Mouse (Mus musculus): ENCODE results near the gene Mgat2.
A peak's percentile ranks its signal among the peaks of the same experiment; 100 is the strongest.

Mgat2 gene

GRCm38 (mm10) chr12:69179371-69179770 is 4.6 kb upstream of the Mgat2 start:
- DNase-seq (ENCODE audit: low read depth): no peak

- DNase-seq (ENCODE audit: low read depth): no peak
Observed at GRCm38 (mm10) chr12:69181800-69182199, 2.2 kb upstream of the Mgat2 start.

DNA sequence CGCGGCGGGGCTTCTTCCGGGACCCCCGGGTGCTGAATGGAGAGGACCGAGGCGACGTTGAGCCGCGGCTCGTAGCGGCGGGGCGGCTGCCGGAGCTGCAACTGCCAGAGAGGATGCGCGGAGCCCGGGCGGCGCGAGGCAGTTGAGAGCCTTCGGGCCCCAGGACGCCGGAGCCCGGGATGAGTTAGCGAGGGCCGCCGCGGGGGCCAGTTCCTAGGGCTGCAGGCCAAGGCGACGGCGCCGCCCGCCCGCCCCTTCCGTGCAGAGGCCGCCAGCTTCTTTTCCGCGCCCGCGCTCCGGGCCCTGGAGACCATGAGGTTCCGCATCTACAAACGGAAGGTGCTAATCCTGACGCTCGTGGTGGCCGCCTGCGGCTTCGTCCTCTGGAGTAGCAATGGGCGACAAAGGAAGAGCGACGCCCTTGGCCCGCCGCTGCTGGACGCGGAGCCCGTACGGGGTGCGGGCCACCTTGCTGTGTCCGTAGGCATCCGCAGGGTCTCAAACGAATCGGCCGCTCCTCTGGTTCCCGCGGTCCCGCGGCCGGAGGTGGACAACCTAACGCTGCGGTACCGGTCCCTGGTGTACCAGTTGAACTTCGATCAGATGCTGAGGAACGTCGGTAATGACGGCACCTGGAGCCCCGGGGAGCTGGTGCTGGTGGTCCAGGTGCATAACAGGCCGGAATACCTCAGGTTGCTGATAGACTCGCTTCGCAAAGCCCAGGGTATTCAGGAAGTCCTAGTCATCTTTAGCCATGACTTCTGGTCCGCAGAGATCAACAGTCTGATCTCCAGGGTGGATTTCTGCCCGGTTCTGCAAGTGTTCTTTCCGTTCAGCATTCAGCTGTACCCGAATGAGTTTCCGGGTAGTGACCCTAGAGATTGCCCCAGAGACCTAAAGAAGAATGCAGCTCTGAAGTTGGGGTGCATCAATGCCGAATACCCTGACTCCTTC is 662 bp downstream of the Mgat2 start:
- no peak for DNase-seq (ENCODE audit: low read depth)

DNA sequence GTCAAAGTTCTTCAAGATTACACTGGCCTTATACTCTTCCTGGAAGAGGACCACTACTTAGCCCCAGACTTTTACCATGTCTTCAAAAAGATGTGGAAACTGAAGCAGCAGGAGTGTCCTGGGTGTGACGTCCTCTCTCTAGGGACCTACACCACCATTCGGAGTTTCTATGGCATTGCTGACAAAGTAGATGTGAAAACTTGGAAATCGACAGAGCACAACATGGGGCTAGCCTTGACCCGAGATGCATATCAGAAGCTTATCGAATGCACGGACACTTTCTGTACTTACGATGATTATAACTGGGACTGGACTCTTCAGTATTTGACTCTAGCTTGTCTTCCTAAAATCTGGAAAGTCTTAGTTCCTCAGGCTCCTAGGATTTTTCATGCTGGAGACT is 1.4 kb downstream of the Mgat2 start:
- no peak for DNase-seq (ENCODE audit: low read depth)

GRCm38 (mm10) chr12:69186811-69187471 is 3.0 kb downstream of the Mgat2 start:
- peak; percentile 49 for DNase-seq (ENCODE audit: low read depth)

DNA sequence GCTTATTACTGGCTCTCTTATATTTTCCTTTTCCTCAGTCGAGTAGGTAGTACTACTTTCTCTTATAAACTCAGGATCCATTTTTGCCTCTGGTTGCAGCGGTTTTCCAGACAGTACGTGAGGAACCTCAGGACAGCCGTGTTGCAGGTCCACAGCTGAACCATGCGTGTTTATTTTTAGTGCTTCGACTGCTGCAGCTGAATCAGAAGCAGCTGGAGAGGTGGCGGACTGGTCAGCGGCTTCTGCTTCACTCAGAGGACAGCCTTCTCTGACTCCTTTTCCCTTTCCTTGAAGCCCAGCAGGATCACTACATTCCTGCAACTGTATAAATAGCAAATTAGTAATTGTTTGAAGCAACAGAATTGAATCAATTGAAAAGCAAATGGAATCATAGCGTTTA is 6.1 kb downstream of the Mgat2 start:
- no peak for DNase-seq (ENCODE audit: low read depth)

GRCm38 (mm10) chr12:69190522-69190921 is 6.6 kb downstream of the Mgat2 start:
- DNase-seq (ENCODE audit: low read depth): peak; percentile 42

DNA sequence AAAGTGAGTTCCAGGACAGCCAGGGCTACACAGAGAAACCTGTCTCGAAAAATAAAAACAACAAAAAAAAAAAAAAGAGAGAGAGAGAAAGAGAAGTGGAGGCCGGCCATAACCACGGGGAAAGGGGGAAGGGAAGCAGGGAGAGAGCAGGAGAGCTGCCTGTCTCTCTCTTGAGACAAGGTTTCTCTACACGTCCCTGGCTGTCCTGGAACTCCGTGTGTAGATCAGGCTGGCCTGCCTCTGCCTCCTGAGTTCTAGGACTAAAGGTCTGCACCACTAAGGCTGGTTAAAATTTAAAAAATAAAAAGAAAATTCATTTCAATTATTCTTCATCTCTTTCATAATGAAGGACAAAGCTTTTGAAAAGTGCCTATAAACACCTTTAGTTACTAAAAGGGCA is 7.4 kb downstream of the Mgat2 start:
- no peak for DNase-seq (ENCODE audit: low read depth)

DNA sequence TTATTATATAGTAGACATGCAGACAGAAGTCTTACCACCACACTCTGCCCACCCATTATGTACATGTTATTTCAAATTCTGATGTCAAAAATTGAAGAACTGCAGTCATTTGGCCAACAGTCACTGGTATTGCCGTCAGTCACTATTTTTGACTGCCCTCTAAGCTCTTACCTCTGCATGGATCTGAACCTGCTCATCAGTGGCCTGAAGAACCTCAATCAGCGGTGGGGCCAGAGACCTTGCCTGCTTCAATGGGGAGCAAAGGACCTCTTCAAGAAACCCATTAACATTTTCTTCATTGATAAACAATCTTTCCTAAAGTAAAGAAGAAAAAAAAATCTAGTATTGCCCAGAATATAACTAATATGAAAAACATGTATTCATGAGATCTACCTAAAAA is 8.7 kb downstream of the Mgat2 start:
- DNase-seq (ENCODE audit: low read depth): no peak

DNA sequence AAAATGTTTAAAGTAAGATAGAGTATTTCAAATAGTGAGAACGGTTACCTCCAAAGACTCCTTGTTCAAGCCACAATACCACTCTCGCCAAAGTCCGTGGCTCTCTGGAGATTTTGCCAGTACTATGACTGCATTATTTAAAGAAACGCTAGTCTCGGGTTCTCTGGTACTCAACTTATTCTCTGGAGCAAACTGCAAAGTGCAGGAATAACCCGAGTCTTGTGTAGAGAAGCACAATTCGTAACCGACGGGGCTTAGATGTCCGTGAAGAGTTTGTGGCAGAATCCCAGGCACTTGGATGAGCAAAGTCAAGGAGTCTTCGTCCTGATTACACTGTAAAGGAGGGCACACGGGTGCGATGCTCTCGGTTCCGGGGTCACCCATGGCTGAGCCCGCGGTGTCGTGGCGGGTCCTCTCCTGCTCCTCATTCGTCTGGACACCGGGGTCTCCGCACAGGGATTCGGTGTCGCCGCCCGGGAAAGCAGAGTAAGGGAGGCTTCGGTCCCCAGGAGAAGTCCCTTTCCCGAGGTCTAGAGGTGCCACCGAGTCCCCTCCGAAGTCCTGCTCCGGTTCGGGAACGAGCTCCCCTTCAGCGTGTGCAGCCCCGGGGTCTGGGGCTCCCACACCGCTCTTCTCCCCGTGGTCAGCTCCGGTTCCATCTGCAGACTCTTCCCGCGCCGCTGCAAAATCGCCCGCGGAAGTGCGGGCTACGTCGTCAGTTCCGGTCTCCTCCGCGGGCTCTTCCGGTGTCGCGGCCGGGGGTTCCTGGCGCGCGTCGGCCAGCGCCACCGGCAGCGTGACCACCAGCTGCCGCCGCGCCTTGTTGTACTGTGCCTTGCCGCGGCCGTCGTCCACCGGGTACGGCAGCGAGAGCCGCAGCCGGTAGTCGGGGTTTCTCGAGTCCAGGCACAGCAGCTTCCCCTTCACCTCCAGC is 12.8 kb downstream of the Mgat2 start, which contains the start of gene Gm49383:
Gm49383 (minus strand) TSS at position 661 of the 934 bp plus-strand sequence.
- peak; percentile 73 for DNase-seq (ENCODE audit: low read depth)

GRCm38 (mm10) chr12:69197378-69198163 is 13.6 kb downstream of the Mgat2 start:
- DNase-seq (ENCODE audit: low read depth): no peak

GRCm38 (mm10) chr12:69198164-69198535 is 14.2 kb downstream of the Mgat2 start, which contains the start of gene Dnaaf2:
Gene Dnaaf2, minus strand, starts transcription at chr12:69198429.
- DNase-seq (ENCODE audit: low read depth): peak; percentile 76

DNA sequence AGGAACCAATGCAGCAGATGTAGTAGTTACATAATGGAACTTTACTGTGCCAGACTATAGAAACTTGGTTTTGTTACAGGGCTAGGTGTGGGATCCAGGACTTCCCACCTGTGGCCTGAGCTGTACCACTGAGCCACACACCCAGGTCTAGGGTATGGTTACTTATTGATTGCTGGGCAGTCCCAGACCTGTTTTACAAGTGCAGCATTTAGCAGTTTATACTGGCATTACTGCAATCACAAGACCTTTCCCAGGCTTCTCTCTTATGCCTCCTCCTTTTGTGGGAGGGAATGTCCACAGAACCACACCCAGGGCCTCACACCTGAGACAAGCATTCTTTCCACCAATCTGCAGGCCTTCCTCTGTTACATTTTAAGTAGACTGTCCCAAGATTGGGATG is 15.0 kb downstream of the Mgat2 start:
- DNase-seq (ENCODE audit: low read depth): no peak

- DNase-seq (ENCODE audit: low read depth): peak; percentile 62
Observed at GRCm38 (mm10) chr12:69204052-69204833, 20.3 kb downstream of the Mgat2 start, which contains the start of gene Gm49384. Gene Gm49384, minus strand, starts transcription at chr12:69204267.

- no peak for DNase-seq (ENCODE audit: low read depth)
Observed at GRCm38 (mm10) chr12:69207396-69207795, 23.4 kb downstream of the Mgat2 start.

- no peak for DNase-seq (ENCODE audit: low read depth)
Observed at GRCm38 (mm10) chr12:69207926-69208325, 24.0 kb downstream of the Mgat2 start.

- DNase-seq (ENCODE audit: low read depth): no peak
Observed at GRCm38 (mm10) chr12:69208520-69208919, 24.6 kb downstream of the Mgat2 start.

DNA sequence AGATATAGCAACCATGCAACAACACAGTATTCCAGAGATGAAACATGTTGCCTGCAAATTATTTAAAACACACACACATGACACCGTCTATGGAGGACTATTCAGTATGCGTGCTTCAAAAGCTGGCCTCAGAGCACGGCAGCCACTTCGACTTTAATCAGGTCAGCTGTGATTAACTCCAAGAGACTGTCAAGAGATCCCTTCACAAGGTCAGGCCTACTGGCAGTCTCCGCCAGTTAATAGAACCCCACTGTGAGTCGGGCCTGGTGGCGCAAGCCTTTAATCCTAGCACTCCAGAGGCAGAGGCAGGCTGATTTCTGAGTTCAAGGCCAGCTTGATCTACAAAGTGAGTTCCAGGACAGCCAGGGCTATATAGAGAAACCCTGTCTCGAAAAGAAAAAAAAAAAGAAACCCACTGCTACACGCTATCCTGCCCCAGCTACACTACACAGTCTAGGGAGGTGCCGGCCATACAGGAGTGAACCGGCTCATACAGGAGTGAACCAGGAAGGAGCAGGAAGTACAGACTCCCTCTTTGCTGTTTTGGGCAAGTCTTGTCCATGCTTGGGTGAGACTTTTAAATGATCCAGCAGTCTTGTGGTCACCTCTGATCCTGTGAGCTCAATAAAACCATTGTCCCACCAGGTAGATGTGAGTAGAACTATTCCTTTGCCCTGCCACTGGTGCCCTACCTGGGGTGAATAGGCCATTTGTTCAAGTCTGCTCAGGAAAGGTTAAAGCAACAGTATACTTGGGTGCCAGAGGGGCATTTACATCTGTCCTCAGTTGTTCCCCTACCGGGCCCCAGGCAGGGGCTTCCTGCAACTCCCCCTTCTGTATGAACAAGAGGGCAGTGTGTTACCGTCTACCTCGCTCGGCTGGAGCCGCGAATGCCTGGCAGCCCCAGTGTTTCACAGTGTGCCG is 26.4 kb downstream of the Mgat2 start:
- no peak for DNase-seq (ENCODE audit: low read depth)

GRCm38 (mm10) chr12:69211057-69211456 is 27.1 kb downstream of the Mgat2 start:
- DNase-seq (ENCODE audit: low read depth): peak; percentile 57
